Mouse (Mus musculus): ENCODE data around the gene Pex5.

GRCm38 (mm10) chr6:124399738-124400137 lies 15.1 kb downstream of the Pex5 start:
- TF ChIP-seq CTCF (IDR thresholded peaks at IDR 0.05; ENCODE audit: insufficient read depth, low read depth, low read length) (no peak), POLR2A (IDR thresholded peaks at IDR 0.05; ENCODE audit: insufficient read depth, low read depth, low read length) (no peak)

Data from olfactory bulb, adult 2 months (tissue).